Mouse (Mus musculus): ENCODE results near the gene Trabd2b. TPM values are rescaled to one million over a fixed set of nuclear protein-coding genes. Genes with fewer than 3 reads are reported as not detected.

Trabd2b gene
- polyA plus RNA-seq, 2 experiments from 2014 or later = not detected

DNA sequence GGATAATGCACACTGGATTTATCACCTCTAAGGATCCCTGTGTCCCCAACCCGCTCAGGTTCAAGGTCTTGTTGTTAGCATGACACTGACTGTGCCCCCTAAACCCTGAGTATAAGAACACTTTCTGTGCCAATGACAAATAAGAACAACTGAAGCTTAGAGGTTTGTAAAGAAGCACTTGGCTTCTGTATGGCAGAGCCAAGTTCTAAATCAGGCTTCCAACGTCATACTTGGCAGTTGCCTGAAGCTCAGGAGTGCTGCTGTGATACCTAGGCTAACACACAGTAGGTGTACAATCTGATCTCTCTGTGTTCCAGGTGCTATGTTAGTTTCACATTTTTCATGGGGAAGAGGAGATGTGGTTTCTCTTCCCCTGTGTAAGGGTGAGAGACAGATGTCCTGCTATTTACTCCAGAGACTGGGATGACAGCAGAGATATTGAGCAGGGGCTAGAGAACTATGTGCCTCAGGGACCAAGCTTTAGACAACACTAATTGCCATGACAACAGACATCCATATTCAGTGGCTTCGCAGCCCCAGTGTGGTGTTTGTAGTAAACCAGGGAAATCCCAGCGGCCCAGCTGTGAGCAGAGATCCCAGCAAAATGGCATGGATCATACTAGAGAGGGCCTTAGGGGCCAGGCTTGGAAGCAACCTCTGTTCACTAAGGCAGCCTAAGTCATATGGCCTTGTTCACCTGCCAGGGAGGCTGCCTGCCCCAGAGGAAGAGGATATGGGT lies 89.3 kb downstream of the Trabd2b start:
- no peak for ATAC-seq

DNA sequence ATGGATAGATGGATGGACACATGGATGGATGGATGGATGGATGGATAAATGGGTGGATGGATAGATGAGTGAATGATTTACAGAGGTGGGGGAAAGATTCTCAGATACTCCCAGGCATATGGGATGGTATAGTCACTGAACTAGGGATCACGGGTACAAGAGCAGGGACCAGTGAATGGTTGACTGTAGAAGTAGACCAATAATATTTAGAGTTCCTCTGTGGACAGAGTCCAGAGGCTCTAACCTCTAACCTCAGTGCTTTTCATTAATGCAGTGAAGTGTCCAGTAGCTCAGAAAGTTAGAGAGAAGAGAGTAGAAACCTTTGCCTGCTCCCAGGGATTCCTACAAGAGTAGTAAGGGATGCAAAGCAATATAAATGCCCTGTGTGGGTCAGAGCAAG lies 93.1 kb downstream of the Trabd2b start:
- no peak for ATAC-seq

DNA sequence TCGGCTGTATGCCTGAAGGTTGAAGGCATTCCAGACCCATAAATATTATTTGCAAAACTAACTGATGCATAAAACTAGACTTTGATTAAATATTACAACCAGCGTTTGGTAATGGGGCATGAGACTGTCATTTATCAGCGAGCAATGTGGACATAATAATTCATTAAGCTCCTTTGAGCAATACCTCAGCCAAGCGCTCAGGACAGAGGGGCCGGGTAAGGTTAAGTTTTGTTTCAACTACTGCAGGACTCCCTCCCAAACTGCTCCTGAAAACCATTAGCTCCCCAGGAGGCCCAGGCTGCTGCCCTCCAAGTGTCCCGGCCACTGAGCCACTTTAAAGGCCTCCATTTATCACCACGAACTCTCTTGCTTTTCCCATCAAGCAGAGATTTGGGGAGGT lies 93.8 kb downstream of the Trabd2b start:
- ATAC-seq = no peak

DNA sequence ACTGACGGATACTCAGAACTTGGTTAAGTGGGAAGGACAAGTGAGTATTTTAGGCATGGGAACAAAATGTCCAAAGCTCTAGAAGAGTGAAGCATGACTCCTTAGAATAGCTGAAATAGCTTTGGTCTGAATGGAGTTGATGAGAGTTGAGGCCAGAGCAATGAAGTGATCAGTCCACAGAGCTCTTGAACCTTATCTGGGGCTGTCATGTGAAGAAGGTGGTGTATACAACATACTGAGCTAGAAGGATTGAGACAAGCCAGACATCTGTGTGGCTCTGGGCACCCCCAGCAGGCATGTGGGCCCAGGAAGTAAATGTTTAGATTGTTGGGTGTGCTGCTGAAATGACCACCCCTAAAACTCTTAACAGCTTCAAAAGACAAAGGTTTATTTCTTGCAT lies 94.5 kb downstream of the Trabd2b start:
- ATAC-seq = no peak

DNA sequence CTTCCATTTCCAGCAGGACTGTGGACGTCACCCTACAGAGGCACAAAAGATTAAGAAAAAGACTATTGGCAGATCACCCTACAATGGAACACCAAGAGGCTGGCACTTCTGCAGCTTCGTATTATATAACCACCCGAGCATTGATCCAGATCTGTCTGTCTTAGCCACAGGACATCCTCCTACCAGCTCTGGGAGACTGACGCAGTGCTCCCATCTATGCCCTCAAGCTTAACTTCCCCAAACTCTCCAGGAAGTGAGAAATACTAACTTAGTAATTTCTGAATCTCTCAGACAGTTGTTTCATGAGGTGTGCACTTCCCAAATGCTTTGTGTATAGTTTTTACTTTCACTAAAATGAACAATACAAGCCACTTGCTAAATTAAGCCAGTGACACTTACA lies 95.1 kb downstream of the Trabd2b start:
- ATAC-seq = no peak

DNA sequence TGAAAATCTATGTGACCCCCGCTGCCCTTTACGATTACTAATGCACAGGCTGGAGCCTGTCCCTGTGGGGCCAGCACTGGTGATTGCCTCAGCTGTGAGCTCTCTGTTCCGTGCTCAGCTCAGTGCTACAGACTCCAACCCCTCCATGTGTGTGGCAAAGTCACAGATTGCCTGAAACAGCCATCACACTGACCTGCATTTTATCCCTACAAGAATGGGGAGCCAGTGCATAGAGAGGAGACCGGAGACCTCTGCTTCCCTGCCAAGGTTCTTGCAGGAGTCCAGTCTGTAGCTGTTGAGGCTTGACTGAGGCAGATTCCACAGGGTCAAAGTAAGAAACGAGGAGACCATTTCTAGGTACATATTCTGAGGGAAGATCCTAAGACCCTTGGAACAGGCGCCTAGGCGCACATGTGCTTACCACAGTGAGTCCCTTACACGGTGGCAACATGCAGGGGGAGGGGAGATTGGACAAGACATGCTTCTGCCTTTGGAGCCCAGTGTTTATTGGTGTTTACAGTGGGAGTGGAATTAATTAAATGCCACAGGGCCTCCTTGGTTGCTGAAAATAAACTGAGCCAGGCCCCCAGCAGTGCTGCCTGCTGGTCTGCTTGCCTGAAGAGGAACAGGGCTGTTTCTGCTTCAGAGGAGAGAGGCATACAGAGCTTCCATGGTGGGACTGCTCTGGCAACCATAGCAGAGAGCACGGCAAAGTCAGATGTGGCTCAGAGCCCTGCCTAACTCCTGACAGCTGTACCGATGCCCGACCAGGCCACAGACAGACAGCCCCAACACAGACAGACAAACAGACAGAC lies 97.9 kb downstream of the Trabd2b start:
- ATAC-seq = no peak

DNA sequence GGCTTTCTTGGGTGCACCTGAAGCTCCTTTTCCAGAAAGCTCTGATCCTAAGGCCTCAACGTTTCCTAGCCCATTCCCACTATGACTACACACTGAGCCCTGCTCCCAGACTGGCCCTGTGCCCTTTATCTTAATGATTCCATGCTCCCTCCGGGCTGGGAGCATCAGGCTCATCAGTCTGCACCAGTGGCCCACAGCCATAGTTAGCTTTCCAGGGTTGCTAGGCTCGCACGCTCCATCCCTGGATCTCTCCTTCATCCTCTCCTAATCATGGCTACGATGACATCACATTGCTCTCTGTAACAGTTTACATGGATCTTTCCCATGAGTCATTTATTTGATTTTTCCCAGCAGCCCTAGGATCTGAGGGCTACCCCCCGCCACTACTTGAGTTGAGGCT lies 103.1 kb downstream of the Trabd2b start:
- ATAC-seq = no peak

DNA sequence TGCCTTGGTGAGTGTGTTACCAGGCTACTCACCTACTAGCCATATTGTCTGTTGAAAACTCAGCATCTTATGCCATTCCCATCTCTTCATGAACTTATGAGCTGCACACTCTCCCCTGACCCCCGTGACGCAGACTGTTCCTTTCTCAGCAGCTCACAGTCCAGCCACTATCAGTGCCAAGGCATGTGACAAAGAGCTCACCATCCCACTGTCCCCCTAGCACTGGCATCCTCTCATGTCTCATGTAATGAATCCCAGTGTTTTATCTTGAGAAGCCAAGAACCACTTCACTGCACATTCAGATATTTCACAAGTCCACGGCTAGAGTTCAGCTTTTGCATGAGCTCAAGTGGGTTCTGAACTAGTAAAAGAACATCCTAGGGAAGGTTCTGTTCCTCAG lies 105.1 kb downstream of the Trabd2b start:
- ATAC-seq = no peak

DNA sequence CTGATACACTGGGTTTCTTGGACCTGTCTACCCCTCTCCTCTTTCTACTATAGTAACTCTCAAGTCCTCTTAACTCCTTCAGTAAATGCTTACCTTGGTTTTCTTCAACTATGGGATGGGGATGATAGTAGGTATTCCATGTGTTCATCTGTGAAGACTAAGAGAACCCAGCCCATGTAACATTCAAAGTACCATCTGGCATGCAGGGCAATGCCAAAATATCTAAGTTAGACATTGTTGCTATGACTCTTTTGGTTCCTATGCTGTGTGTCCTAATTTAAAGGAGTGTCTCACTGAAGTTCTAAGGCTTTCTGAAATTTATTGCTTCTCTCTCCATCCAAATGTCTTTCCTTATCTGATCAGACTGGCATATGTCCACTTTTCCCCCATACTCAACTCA lies 106.6 kb downstream of the Trabd2b start:
- no peak for ATAC-seq

DNA sequence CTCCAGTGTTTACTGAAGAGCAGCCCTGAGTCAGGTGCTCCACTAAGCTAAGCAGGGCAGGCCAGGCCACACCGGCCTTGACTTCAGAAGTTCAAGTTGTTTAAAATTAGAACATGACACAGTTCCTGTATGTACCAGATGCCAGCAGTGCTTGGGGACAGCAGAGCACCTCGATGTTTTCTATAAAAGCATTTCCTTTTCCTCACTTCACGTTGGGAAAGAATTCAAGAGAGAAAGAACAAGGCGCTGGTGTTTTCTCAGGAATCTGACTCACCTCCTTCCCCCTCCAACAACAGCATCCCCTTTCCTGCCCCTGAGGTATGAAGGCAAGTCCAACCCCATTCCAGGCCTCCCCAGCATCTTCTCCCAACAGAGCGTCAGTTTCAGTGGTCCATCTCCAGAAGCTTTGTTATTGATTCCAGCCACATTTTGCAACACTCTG lies 108.8 kb downstream of the Trabd2b start:
- ATAC-seq = no peak

DNA sequence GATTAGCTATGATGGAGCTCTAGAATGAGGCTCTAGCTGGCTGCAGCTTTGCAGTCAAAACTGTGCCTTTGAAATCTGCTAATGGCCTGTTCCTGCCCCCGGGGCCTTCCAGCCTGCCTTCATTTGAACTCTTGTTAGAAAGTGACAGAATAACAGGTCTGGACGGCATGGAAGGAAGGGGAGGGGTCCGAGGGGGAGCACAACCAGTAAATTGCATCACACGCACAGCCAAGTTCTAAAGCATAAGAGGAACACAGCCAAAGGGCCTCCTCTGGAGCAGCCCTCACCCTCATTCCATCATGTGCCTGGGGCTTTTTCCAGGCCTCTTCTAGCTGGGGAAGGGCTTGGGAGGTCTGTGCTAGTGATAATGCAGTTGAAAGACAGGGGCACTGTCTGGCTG lies 110.1 kb downstream of the Trabd2b start:
- ATAC-seq = no peak

DNA sequence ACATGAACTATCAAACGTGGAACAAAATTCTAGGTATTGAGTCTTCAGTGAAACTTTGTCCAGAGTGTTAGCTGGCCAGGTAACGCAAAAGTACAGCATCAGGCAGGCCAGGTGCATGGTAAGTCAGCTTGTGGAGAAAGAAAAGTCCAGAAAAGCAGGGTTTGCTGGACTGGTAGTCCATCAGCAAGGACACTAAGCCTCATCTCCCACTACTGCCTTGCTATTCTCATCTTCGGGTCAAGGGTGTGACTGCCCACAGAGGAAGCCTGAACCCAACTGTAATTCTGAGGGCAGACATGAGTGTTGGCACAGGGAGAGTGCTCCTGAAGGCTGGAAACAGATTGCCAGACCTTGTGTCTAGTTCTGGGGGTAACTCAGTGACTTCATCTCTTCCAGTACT lies 111.5 kb downstream of the Trabd2b start:
- ATAC-seq = no peak

DNA sequence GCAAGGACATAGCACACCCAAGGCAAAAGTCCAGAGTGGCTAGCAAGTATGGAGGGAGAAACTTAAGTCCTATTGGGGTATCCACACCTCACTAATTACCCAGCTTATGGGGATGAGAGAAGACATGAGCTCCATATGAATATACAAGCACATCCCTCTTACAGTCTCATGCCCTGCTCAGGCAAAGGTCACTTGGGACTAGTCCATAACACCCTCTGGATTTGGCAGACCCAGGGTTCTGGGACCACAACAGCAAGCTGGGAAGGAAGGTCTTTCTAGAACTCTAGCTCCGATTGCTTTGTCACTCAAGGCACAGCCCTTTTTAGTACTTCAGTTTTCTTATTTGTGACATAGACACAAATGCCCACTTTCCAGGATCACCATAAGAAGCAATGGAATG lies 112.0 kb downstream of the Trabd2b start:
- ATAC-seq = no peak

DNA sequence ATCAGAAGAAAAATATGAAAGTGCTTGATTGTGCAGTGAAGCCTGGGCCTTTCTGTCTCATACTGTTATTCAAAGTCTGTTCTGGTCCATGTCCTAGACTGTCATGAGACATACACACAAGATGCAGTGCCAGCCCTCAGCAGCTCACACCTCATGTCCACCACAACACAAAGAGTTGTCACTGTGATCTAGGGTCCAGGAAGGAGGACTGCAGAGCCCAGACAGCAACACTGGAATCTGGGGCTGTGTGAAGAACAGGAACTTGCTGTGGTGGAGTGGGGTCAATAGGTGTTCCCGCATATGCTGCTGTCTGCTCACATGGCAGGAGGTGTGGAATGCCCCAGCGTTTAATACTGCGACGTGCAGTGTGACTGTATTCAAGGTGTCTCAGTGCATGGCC lies 112.8 kb downstream of the Trabd2b start:
- no peak for ATAC-seq

DNA sequence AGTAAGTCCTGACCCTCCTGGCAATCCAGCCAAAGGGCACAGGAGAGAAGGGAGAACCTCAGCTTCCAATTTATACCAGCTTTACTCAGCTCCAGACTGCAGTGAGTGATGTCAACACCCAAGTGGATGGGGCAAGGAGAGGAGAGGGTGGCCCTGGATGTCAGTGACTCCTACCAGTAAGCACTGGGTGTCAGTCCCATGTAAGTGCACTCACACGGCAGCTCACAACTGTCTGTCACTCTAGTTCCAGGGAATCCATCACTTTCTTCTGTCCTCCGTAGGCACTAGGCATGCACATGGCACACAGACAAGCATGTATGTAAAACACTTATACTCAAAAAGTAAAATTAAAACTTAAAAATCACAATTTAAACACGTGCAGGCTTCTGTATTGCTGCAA lies 113.4 kb downstream of the Trabd2b start:
- no peak for ATAC-seq

DNA sequence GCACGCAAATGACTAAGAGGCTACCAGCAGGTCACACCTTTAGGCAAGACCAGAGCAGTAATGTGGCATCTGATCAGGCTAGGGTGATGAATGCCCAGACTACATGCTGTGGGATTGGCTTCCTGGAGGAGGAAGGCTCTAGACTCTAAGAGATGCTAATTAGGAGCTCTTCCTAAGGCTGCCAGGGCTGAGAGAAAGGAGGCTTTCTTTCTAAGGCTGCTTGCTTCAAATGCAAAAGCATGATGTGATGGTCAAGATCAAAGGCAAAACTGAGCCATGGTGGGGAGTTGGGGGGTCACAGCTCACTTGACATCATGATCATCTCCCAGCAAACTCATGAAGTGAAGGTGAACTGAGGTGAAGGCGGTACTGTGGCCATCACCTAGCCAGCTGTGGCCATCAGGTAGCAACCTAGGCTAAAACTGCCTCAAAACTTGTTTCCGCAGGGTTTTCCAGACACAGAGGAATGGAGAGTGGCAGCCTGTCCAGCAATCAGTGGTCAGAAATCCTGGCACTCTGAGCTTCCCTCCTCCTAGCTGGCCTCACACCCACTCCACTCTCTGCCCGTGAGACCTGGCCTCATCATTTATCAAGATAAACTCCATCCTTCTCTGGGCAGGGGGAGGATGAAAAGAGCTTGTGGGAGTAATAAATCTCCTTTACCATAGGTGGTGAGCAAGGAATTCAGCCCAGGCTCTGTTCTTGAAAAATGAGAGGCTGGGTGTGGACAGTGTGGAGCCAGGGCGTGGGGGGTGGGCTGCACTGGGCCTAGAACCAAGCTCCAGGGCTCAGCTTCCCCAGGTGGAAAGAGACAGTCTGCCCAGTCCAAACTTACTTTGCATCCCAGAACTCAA lies 117.0 kb downstream of the Trabd2b start:
- no peak for ATAC-seq

DNA sequence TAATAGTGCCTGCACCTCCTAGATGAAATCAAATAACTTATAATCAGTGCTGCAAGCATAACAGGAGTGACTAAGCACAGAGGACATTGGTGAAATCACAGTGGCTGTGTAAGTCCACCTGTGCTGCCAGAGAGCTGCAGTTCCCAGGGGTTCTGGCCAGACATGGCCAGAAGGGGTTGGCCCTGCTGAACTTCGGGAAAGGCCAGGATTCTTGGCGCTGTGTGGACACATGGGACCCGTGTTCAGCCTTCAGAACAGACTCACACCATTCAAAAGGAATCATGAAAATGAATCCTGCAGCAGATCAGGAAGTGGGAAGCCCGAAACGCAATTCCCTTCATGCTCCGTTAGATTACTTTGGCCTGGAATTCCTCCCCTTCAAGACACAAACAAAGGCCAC lies 125.1 kb downstream of the Trabd2b start:
- no peak for ATAC-seq

DNA sequence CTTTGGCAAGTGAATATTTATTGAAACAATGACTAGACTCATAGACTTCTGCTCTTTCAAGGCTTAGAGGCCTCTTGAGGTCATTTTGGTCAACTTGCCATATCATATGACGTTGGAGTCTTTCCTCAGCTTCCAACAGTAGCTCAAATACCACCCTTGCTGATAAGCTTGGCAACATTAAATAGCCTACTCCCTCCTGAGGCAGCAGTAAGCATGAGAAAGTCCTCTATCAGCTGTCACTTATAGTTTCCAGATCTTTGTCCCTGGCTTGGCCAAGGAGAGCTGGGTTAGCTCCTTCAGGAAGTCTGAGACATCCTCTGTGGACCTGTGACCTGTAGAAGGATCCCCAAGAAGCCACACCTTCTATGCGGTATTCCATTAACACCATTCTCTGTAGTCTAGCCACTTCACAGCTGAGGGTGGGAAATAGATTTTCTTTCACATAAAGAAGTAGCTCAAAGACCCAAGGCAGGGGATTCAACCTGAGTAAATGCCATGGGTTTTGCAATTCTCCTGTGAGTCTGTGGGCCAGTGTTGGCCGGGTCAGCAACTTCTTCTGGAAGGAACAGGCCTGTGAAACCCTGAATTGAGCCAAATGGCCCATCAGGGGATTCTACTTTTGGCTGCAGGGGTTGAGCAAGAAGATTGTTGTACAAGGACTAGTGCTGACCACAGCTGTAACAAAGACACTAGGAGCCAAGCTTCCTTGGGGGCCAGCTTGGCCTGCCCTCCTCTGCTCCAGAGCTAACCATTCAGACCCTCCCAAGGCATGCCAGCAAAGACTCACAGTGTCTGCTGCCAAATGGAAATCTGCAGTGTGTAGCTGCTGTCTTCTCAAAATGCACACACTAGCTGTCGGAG lies 127.6 kb downstream of the Trabd2b start:
- no peak for ATAC-seq

DNA sequence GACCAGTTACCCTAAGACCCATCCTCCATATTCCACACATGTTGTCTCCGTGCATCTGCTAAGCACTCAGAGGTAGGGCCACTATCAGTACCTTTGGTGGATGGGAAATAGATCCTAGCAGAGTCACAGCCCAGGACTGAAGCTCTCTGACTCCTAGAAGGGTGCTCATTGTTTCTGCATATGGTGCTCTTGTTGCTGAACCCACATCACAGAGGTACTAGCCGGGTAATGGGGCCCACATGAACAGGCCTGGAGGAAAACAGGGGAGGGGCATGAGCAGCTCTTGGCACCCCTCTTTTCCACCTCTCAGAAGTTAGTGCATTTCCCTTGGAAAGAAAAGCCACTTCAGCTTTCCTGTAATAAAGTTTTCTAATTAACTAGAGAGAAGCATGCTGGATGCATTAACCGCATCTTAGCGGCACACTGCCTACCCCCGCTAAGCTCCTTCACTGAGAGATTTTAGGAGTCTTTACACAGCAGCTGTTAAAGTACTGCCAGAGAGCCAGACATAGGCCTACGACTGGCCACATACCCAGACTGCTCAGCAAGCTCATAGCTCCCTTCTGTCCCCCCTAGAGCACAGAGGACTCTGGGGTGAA lies 131.0 kb downstream of the Trabd2b start:
- no peak for ATAC-seq

DNA sequence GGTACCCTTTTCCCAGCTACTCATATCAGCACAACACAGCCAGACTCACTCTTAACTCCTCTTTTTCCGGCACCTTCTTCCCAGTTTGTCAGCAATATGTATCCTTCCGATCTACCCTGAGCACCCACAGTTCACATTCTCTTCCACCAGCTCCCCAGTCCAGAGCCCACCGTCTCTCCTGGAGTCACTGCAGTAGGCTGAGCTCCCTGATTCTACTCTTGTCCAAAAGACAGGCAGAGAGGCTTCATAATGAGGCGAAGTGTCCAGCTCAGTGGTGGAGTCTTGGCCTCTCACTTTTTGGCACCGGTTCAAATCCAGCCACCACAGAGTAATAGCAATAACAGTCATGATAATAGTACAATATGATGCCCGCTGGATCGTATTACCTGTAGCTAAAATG lies 133.5 kb downstream of the Trabd2b start:
- ATAC-seq = no peak

DNA sequence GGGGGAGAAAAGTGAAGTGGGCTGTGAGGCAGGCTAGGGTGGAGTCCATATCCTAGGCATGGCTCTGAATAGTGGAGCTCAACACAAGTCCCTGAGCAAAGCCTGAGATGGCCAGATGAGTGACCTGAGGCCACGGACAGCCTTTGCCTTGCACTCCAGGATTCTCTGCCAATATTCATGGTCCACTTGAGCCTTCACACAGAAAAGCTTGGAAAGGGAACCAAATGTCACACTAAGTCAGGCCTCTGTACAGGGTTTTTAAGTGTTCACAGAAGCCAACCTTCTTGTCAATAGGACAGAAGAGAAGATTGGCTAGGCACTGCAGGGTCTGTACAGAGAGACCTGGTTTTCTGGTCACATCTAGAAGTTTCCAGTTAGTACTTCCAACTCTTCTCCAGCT lies 134.7 kb downstream of the Trabd2b start:
- ATAC-seq = no peak

DNA sequence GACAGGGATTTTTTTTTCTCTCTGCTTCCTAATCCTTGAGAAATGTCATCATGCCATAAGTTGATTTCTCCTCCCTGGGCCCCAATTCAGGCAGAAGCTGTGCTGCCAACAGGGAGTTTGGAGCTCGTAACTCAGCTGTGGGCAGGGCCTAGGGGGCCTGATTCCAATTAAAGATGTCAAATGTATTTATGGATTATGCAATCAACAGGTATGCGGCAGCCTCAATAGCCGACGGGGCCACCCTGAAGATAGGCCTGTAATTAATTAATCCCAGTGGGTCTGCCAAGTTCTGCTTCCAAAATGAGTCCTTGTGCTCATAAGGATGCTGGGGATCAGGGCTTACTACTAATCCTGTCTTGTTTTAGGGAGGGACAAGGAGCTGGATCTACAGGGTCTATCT lies 135.6 kb downstream of the Trabd2b start:
- no peak for ATAC-seq
